Mouse (Mus musculus) E14TG2a.4 (cell line): ENCODE results near the gene Pglyrp2.

Experiments used
- CTCF ChIP-seq: conservative IDR thresholded peaks from 2 replicates; pipeline ENCODE4 v1.5.1; 2014; ENCODE audit warnings: low read length
- POU5F1 ChIP-seq: IDR thresholded peaks from 2 replicates; pipeline ENCODE4 v1.6.1; 2014; ENCODE audit warnings: low read length, borderline replicate concordance

DNA sequence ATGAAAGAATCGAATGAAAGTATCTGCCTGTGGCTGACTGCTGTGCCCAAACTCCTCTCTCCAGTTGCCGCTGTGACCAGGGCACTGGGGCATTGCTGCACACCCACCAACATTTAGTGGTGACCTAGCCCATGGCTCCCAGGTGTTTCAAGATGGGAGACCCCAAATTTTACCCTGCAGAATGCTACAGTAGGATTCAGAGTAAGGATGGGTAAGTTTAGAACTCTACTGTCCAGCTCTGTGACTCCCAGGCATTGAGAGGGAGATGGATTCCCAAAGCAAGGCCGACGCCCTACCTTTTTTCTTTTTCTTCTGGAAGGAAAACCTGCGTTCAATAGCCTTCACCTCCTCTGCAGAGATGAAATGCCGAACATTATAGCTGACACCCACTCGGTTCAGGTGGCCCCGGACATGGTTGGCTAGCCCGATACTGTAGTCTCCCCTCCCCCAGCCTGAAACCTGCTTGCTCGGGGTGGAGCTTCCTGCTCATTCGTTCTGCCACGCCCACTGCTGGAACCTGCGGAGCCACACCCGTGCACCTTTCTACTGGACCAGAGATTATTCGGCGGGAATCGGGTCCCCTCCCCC lies 54.9 kb downstream of the Pglyrp2 start:
- TF ChIP-seq CTCF (no peak), POU5F1 (no peak)
